Mouse (Mus musculus): ENCODE measurements around the gene Eri3.

Gene Eri3

GRCm38 (mm10) chr4:117581626-117582025 lies 31.5 kb downstream of the Eri3 start:
- DNase-seq: no peak

GRCm38 (mm10) chr4:117585995-117586394 lies 35.8 kb downstream of the Eri3 start:
- no peak for DNase-seq

DNA sequence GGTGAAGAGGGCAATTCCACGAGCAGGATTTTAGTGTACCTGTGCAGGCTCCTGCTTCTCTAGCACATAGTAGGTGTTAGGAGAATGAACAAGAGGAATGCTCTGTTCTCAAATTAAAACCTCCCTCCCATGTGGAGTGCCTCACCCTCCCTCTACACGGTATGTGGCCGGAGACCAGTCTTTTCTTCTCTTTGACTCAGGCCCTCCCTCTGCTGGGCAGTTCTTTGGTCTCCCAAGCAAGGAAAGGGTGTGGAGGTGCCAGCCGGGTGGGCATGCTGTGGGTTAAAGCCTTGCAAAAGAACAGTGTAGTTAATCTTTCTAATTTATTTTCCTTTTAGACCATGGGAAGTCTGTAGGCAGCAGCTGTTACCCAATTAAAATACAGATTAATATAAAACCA lies 37.3 kb downstream of the Eri3 start:
- DNase-seq: peak; percentile 16

DNA sequence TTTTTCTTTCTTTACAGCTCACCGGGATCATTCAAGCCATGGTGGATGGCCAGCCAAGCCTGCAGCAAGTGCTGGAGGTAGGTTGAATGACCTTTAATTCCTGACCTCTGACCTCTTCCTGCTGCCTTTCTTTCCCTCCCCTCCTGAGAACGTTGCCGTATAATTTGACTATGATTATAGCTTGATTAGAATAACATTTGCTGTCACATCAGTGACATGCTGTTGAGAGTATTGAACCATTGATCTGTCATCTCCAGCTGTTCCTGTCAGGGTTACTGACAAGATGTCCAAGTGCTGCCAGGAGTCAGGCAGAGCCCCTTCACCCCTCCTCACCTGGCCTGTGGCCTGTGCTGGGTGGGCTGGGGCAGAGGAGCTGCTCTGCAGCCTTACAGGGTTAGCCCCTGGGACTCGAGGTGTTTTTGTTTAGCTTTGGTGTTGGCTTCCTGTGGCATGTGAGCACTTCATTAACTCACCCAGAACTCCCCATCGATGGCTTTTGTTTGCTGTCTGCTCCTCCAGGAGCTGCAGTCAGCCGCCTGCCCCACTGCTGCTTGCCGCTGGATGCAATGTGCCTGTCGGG lies 39.0 kb downstream of the Eri3 start:
- DNase-seq: no peak

GRCm38 (mm10) chr4:117590781-117591180 lies 40.6 kb downstream of the Eri3 start:
- no peak for DNase-seq

GRCm38 (mm10) chr4:117592206-117592605 lies 42.0 kb downstream of the Eri3 start:
- DNase-seq: no peak

DNA sequence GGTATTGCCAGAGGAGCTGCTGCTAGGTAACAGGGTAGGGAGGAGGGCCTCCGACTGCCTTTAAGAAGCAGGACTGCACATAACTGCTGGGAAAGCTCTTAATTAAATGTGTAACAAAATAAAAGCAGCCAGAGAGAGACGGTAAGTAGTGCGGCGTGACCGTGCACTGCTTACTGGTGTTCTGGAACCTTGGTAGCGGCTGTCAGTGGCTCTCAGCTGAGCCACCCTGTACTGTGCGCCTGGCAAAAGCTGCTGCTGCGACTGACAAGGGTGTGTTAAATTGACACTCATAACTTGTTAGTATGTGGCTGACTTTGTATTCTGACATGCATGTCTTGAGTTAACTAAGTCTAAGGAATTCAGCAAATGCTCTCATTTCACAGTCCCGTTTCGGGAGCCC lies 45.1 kb downstream of the Eri3 start:
- no peak for DNase-seq

- DNase-seq: no peak
These were observed 49.9 kb downstream of the Eri3 start for GRCm38 (mm10) chr4:117599986-117600565.

DNA sequence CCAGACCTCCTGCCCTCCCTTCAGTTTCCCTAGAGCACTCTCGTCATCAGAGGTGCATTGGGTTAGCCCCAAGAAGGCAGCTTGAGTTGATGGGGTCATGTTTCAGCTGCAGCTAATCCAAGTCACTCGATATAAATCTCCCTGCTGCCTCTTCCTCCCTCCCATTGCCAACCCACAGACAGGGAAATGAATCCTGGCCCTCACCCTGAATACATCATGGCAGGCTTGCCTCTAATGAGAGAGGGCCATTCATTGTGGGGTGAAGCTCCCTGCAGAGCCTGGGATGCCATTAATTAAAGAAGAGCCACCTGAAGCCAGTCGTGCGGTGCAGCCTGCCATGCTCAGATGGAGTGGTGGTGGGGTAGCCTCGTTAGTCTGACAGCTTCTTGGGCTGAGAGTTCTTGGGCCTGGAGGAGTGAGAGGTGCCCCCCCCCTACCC lies 51.2 kb downstream of the Eri3 start:
- no peak for DNase-seq

GRCm38 (mm10) chr4:117605099-117605953 lies 55.2 kb downstream of the Eri3 start:
- peak; percentile 15 for DNase-seq

DNA sequence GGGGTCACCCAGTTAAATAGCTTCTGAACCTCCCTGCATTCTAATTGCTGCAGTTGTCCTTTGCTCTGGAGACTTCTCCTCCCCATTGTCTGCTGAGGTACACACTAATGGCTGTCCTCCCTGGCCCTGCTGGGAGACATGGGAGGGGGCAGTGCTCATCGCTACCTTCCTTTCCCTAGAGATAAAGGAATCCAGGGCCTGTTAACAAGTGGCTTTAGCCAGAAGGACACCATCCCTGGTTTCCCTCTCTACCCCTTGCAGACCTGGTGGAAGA lies 55.7 kb downstream of the Eri3 start:
- no peak for DNase-seq

GRCm38 (mm10) chr4:117606831-117607610 lies 56.9 kb downstream of the Eri3 start:
- no peak for DNase-seq

DNA sequence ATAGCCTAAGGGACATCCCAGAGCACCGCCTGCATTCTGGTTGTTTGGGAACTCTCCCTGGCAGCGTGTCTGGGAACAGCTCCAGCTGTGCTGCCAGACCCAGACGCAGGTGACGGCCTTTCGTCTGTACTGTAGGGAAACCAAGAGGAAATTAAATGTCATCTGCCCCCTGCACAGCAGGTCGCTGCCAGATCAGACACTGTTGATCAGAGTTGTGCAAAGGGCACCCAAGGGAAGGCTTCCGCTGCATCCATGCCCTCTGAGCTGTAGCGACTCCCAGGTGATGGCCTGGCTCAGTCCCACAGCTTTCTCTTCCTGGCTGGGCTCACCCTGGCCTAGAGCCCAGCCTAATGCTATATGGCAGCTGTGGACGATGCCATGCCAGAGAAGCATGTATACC lies 58.1 kb downstream of the Eri3 start:
- DNase-seq: no peak

DNA sequence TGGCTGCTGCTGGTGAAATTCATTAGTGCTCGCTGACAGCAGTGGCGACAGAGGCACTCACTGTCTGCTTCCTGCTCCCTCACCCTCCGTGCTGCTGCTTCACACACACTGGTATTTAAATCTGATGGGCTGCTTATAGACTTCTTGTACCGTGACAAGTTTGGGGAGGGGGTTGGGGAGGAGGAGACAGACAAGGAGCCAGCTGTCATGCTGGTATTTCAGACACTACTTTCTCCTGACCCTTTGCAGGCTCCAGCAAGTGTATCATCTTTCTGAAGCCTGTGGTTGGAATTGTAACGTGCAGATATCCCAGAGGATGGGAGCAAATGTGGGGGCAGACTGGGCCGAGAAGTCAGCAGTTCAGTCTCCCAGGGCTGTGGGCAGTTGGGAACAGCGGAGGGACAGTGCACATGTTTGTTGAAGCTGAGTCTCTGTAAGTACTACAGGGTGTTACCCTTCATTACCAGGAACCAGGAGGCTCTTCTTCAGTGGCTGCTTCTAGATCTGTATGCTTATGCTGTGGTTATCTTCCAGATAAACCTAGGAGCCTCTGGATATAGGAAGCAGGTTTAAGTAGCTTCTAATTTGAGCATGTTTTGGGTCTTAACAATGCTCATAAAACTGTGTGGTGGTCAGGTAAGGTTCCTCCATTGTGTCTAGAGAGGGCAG lies 59.3 kb downstream of the Eri3 start:
- no peak for DNase-seq

GRCm38 (mm10) chr4:117611385-117611784 lies 61.2 kb downstream of the Eri3 start:
- DNase-seq: no peak

- DNase-seq: no peak
These were observed 61.6 kb downstream of the Eri3 start for GRCm38 (mm10) chr4:117611814-117612213.

- no peak for DNase-seq
These were observed 62.5 kb downstream of the Eri3 start for GRCm38 (mm10) chr4:117612713-117613112.

- no peak for DNase-seq
These were observed 63.1 kb downstream of the Eri3 start for GRCm38 (mm10) chr4:117613153-117613773.

DNA sequence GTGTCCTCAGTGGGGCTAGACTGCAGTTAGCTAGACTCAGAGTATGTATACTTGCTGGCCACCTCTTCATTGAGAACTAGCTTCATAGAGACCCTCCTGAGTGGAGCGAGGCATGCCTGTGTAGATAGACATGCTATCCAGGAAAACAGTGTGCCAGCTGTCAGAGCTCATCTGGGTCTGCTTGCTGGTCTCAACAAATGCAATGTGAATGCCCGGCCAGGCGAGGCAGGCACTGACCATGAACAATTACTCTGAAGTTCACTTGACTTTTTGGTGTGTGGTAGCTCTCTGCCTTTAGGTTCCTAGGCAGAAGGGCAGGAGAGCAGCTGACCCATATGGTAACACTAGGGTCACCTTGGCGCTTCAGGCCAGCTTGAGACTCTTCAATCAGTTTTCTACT lies 66.4 kb downstream of the Eri3 start:
- no peak for DNase-seq

- no peak for DNase-seq
These were observed 72.1 kb downstream of the Eri3 start for GRCm38 (mm10) chr4:117622270-117622669.

DNA sequence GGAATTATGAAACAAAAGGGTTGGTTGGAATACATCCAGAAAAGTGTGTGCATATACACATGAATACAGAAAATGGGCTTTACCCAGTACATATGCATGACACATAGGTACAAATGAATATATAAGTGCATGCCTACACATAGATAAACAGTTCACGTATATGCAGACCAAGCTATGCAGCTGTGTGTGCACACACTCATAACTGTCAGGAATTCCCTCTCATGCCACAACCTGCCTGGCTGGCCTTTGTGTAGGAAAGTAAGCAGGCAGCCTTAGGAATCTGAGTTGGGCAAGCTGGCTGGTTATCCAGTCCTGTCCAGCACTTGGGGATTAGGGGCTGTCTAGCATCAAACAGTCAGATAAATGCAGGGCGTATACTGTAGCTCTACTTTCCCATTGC lies 72.9 kb downstream of the Eri3 start:
- no peak for DNase-seq

- no peak for DNase-seq
These were observed 74.5 kb downstream of the Eri3 start for GRCm38 (mm10) chr4:117624660-117625059.

- no peak for DNase-seq
These were observed 78.3 kb downstream of the Eri3 start for GRCm38 (mm10) chr4:117628464-117628863.
